Mouse (Mus musculus) kidney, embryonic 16.5 days (tissue): Measurements from ENCODE around the gene Vdac2. TPM values are rescaled to one million over a fixed set of nuclear protein-coding genes. Genes with fewer than 3 reads are reported as not detected.
A peak's percentile ranks its signal among the peaks of the same experiment; 100 is the strongest.

Experiments used
- ATAC-seq: fragments of 200-750 bp; cut with Nextera tagmentation; 2 replicates; pipeline ENCODE4 v1.8.0; 2017; ENCODE audit warnings: moderate TSS enrichment; ENCODE audit not compliant: low FRiP score, low TSS enrichment
- H3K27ac ChIP-seq: fragments of 300-500 bp; sonication (generic); 2 replicates; pipeline ENCODE4 v1.5.1; 2014; ENCODE audit warnings: low read length
- H3K27me3 ChIP-seq: fragments of 300-500 bp; sonication (generic); 2 replicates; pipeline ENCODE4 v1.6.1; 2014; ENCODE audit warnings: low read length, control low read depth, mixed read lengths; ENCODE audit not compliant: insufficient read depth
- H3K36me3 ChIP-seq: fragments of 300-500 bp; sonication (generic); 2 replicates; pipeline ENCODE4 v1.6.1; 2014; ENCODE audit warnings: low read length, control low read depth, mixed read lengths; ENCODE audit not compliant: insufficient read depth
- H3K4me1 ChIP-seq: fragments of 300-500 bp; sonication (generic); 2 replicates; pipeline ENCODE4 v1.6.1; 2014; ENCODE audit warnings: low read length, control low read depth, mixed read lengths; ENCODE audit not compliant: insufficient read depth
- H3K4me2 ChIP-seq: fragments of 300-500 bp; sonication (generic); replicated peaks from 2 replicates; pipeline ENCODE4 v1.6.1; 2014; ENCODE audit warnings: low read depth, low read length
- H3K4me3 ChIP-seq: fragments of 300-500 bp; sonication (generic); 2 replicates; pipeline ENCODE4 v1.5.1; 2014; ENCODE audit warnings: mild to moderate bottlenecking, low read length
- H3K9ac ChIP-seq: fragments of 300-500 bp; sonication (generic); replicated peaks from 2 replicates; pipeline ENCODE4 v1.6.1; 2014; ENCODE audit warnings: low read length
- H3K9me3 ChIP-seq: fragments of 300-500 bp; sonication (generic); 2 replicates; pipeline ENCODE4 v1.6.1; 2016; ENCODE audit warnings: low read length, control low read depth
- WGBS: fragments of 180-500 bp; shearing (Covaris S2); extraction: QIAGEN DNeasy Blood & Tissue Kit; methylation state at CpG from one replicate; pipeline ENCODE4 v1.1.7; 2014; 5-methylcytosine and 5-hydroxymethylcytosine counted together
- polyA plus RNA-seq: library from polyadenylated mRNA; unstranded; fragments of >200 nt; fragmentation: Nextera tagmentation; extraction: Ambion mirVana; gene quantifications from 2 replicates; pipeline ENCODE4 v1.2.1, GENCODE M21; 2015

Gene Vdac2
- polyA plus RNA-seq, 1 experiment from 2014 or later: 350 TPM

- no peaks in the 10 kb centered on the region for H3K4me1 ChIP-seq
- no peak overlapping the region for H3K4me2 ChIP-seq
- H3K9me3 ChIP-seq: no peaks in the 10 kb centered on the region
- no peaks in the 10 kb centered on the region for H3K27me3 ChIP-seq
- WGBS: 92% methylated on average over 6 of the region's 6 CpGs
- peaks cover 13% of the 10 kb centered on the region for H3K36me3 ChIP-seq
- no peak overlapping the region for H3K9ac ChIP-seq
- H3K4me3 ChIP-seq: no peak overlapping the region
- H3K27ac ChIP-seq: no peak overlapping the region
- no peak for ATAC-seq
Measured at GRCm38 (mm10) chr14:21802543-21803206, 22.4 kb upstream of the Vdac2 start.

GRCm38 (mm10) chr14:21806203-21806602 lies 18.8 kb upstream of the Vdac2 start:
- Histone ChIP-seq H3K36me3 (peaks cover 4% of the 10 kb centered on the region; the same call in 1 of the 2 replicates), H3K27ac (peak overlapping the region; percentile 27; the same call in 1 of the 2 replicates), H3K4me1 (no peaks in the 10 kb centered on the region), H3K9me3 (no peaks in the 10 kb centered on the region), H3K27me3 (no peaks in the 10 kb centered on the region), H3K4me3 (no peak overlapping the region), H3K4me2 (no peak overlapping the region), H3K9ac (no peak overlapping the region)
- no peak for ATAC-seq
- WGBS: 48% methylated on average over 2 of the region's 2 CpGs

- H3K4me1 ChIP-seq: no peaks in the 10 kb centered on the region
Measured at GRCm38 (mm10) chr14:21806631-21807160, 18.3 kb upstream of the Vdac2 start.

GRCm38 (mm10) chr14:21808208-21808922 lies 16.7 kb upstream of the Vdac2 start:
- WGBS: 77% methylated on average over 8 of the region's 8 CpGs
- ATAC-seq: no peak

More at GRCm38 (mm10) chr14:21806631-21807160, 18.3 kb upstream of the Vdac2 start:
- H3K9me3 ChIP-seq: no peaks in the 10 kb centered on the region
- H3K4me2 ChIP-seq: no peak overlapping the region
- no peak overlapping the region for H3K9ac ChIP-seq
- peaks cover 4% of the 10 kb centered on the region; the same call in 1 of the 2 replicates for H3K36me3 ChIP-seq
- H3K27ac ChIP-seq: peak overlapping the region; percentile 27; the same call in 1 of the 2 replicates
- H3K4me3 ChIP-seq: no peak overlapping the region
- WGBS: 73% methylated on average over 3 of the region's 3 CpGs
- H3K27me3 ChIP-seq: no peaks in the 10 kb centered on the region
- ATAC-seq: 0 out of 2 replicates have a peak, but pooled peaks have one; percentile 35

GRCm38 (mm10) chr14:21809418-21809817 lies 15.6 kb upstream of the Vdac2 start:
- no peaks in the 10 kb centered on the region for H3K36me3 ChIP-seq
- H3K27me3 ChIP-seq: no peaks in the 10 kb centered on the region
- no peak overlapping the region for H3K27ac ChIP-seq
- no peak overlapping the region for H3K9ac ChIP-seq
- WGBS: 85% methylated on average over 2 of the region's 2 CpGs
- no peak overlapping the region for H3K4me3 ChIP-seq
- H3K4me1 ChIP-seq: 0 out of 2 replicates have a peak, but pooled peaks cover 3% of the 10 kb centered on the region
- no peak for ATAC-seq
- no peak overlapping the region for H3K4me2 ChIP-seq
- no peaks in the 10 kb centered on the region for H3K9me3 ChIP-seq

More at GRCm38 (mm10) chr14:21808208-21808922, 16.7 kb upstream of the Vdac2 start:
- Histone ChIP-seq H3K4me2 (no peak overlapping the region), H3K27ac (no peak overlapping the region), H3K4me3 (no peak overlapping the region), H3K36me3 (no peaks in the 10 kb centered on the region), H3K9me3 (no peaks in the 10 kb centered on the region), H3K9ac (no peak overlapping the region), H3K4me1 (0 out of 2 replicates have a peak, but pooled peaks cover 3% of the 10 kb centered on the region), H3K27me3 (no peaks in the 10 kb centered on the region)

- Histone ChIP-seq H3K4me3 (no peak overlapping the region), H3K9me3 (no peaks in the 10 kb centered on the region), H3K27ac (no peak overlapping the region), H3K36me3 (no peaks in the 10 kb centered on the region), H3K4me2 (no peak overlapping the region), H3K27me3 (no peaks in the 10 kb centered on the region), H3K9ac (no peak overlapping the region), H3K4me1 (0 out of 2 replicates have a peak, but pooled peaks cover 3% of the 10 kb centered on the region)
- no peak for ATAC-seq
- 75% methylated on average over 4 of the region's 4 CpGs for WGBS
Measured at GRCm38 (mm10) chr14:21811301-21811700, 13.7 kb upstream of the Vdac2 start.

GRCm38 (mm10) chr14:21811744-21812393 lies 13.2 kb upstream of the Vdac2 start:
- Histone ChIP-seq H3K4me3 (no peak overlapping the region), H3K9ac (no peak overlapping the region), H3K36me3 (no peaks in the 10 kb centered on the region), H3K9me3 (no peaks in the 10 kb centered on the region), H3K27ac (no peak overlapping the region), H3K4me1 (0 out of 2 replicates have a peak, but pooled peaks cover 3% of the 10 kb centered on the region), H3K4me2 (no peak overlapping the region), H3K27me3 (no peaks in the 10 kb centered on the region)
- ATAC-seq: no peak
- WGBS: 86% methylated on average over 10 of the region's 10 CpGs

GRCm38 (mm10) chr14:21812590-21813162 lies 12.4 kb upstream of the Vdac2 start:
- Histone ChIP-seq H3K36me3 (no peaks in the 10 kb centered on the region), H3K4me1 (0 out of 2 replicates have a peak, but pooled peaks cover 3% of the 10 kb centered on the region), H3K9me3 (no peaks in the 10 kb centered on the region), H3K4me3 (no peak overlapping the region), H3K27me3 (no peaks in the 10 kb centered on the region), H3K27ac (no peak overlapping the region), H3K9ac (no peak overlapping the region), H3K4me2 (peak overlapping the region; percentile 18; the same call in 1 of the 2 replicates)
- WGBS: 23% methylated on average over 14 of the region's 14 CpGs
- no peak for ATAC-seq

- no peak for ATAC-seq
- H3K4me1 ChIP-seq: 0 out of 2 replicates have a peak, but pooled peaks cover 3% of the 10 kb centered on the region
- H3K27ac ChIP-seq: no peak overlapping the region
- no peak overlapping the region for H3K4me2 ChIP-seq
- no peaks in the 10 kb centered on the region for H3K9me3 ChIP-seq
- no peaks in the 10 kb centered on the region for H3K36me3 ChIP-seq
- no peak overlapping the region for H3K9ac ChIP-seq
- no peak overlapping the region for H3K4me3 ChIP-seq
- no peaks in the 10 kb centered on the region for H3K27me3 ChIP-seq
- WGBS: 61% methylated on average over 4 of the region's 4 CpGs
Measured at GRCm38 (mm10) chr14:21813216-21813615, 11.8 kb upstream of the Vdac2 start.
